Mouse (Mus musculus) ES-Bruce4 (cell line): ENCODE results near the gene Cbx8.

Source experiments
- CTCF ChIP-seq: IDR thresholded peaks from one replicate; pipeline ENCODE4 v1.8.1; 2011; ENCODE audit warnings: low read depth, low read length
- POLR2A ChIP-seq: IDR thresholded peaks from one replicate; pipeline ENCODE4 v1.8.1; 2011; ENCODE audit warnings: low read length; ENCODE audit not compliant: insufficient read depth

GRCm38 (mm10) chr11:119001493-119002128 is 39.2 kb downstream of the Cbx8 start:
- TF ChIP-seq CTCF (no peak), POLR2A (no peak)
